Mouse (Mus musculus): ENCODE measurements around the gene Fam234a.
"Not testable (repeated sequence)": the region's sequence is repeated elsewhere in the genome, so short reads cannot be mapped to it uniquely, and the experiment has no call there.

Gene Fam234a

GRCm38 (mm10) chr17:26175248-26175647 lies 68.8 kb downstream of the Fam234a start:
- ATAC-seq (ENCODE audit: low TSS enrichment), result not testable (repeated sequence)

GRCm38 (mm10) chr17:26168039-26168438 lies 76.0 kb downstream of the Fam234a start:
- ATAC-seq (ENCODE audit: low TSS enrichment), result no peak

- ATAC-seq (ENCODE audit: low TSS enrichment), result no peak
Observed at GRCm38 (mm10) chr17:26162736-26163135, 81.3 kb downstream of the Fam234a start.
